13 mouse cellular contexts compared by ENCODE assay signal in genomic region chr1:179302446-179303230, GRCm38 (mm10).
DNase-seq lines count a peak whose midpoint lies in the region; ATAC-seq and TF ChIP-seq lines count a peak whose summit lies in the region.
"Had no signal": no experiment of that assay in that cellular context is flagged by ENCODE, and none has a peak within 500 bp of the region (broad histone marks: within the 10 kb centered on the region; RNA-seq: fewer than 3 reads in every experiment).

No protein-coding gene starts in this region.

- H3K4me2 ChIP-seq in kidney, postnatal 0 days (ENCODE audit: low read length) = no peak overlapping the region
- H3K4me2 ChIP-seq: lung, embryonic 15.5 days had no signal

- WGBS in kidney, postnatal 0 days = 91% methylated on average over 13 of the region's 13 CpGs

- H3K27ac ChIP-seq in kidney, postnatal 0 days = no peak overlapping the region
- H3K27ac ChIP-seq: lung, embryonic 15.5 days; midbrain, embryonic 10.5 days had no signal

- no peak for ATAC-seq in kidney, postnatal 0 days (replicated peaks; ENCODE audit: low FRiP score, low read depth)
- no peak for ATAC-seq in granulocyte monocyte progenitor cell, adult 5-6 weeks (replicated peaks; ENCODE audit: poor library complexity, severe bottlenecking)
- ATAC-seq: intestine, embryonic 16.5 days had no signal

- TF ChIP-seq CTCF in kidney, postnatal 0 days (IDR thresholded peaks at IDR 0.05; ENCODE audit: low read depth) = peak; percentile 41; the same call in 1 of the 2 replicates

- no peak for DNase-seq in kidney, postnatal 0 days (ENCODE audit: low spot score)
- DNase-seq in kidney, adult 8-10 months = no peak
- DNase-seq in 3T3-L1 (ENCODE audit: low read depth, low spot score) = peak; percentile 13
- peak; percentile 19 to 20 for DNase-seq in B cell, adult 2 months
- peak; percentile 5 for DNase-seq in c-Kit-positive CD71-positive TER-119-positive erythroid progenitor cells, embryonic 14.5 days (ENCODE audit: low spot score)
- DNase-seq in ovary, postnatal 10 days (ENCODE audit: low spot score) = no peak
- DNase-seq: adrenal gland, postnatal 36 days; cerebellum, adult 9-11 months; left cerebral cortex, postnatal 4 days had no signal

- no peaks in the 10 kb centered on the region for H3K4me1 ChIP-seq in kidney, postnatal 0 days (replicated peaks; ENCODE audit: insufficient read depth, low read length)
- H3K4me1 ChIP-seq: lung, embryonic 15.5 days; midbrain, embryonic 10.5 days had no signal

- H3K9me3 ChIP-seq in kidney, postnatal 0 days (replicated peaks; ENCODE audit: low read length) = no peaks in the 10 kb centered on the region
- H3K9me3 ChIP-seq: lung, embryonic 15.5 days; midbrain, embryonic 10.5 days had no signal

- no peaks in the 10 kb centered on the region for H3K36me3 ChIP-seq in kidney, postnatal 0 days (ENCODE audit: insufficient read depth, low read length)
- H3K36me3 ChIP-seq: lung, embryonic 15.5 days; midbrain, embryonic 10.5 days had no signal

- no peak overlapping the region for H3K9ac ChIP-seq in kidney, postnatal 0 days (ENCODE audit: low read depth, low read length)
- H3K9ac ChIP-seq: lung, embryonic 15.5 days had no signal

- H3K4me3 ChIP-seq in kidney, postnatal 0 days (replicated peaks; ENCODE audit: low read depth, low read length) = no peak overlapping the region
- H3K4me3 ChIP-seq: lung, embryonic 15.5 days; midbrain, embryonic 10.5 days had no signal

- H3K27me3 ChIP-seq in kidney, postnatal 0 days (ENCODE audit: insufficient read depth, low read length) = no peaks in the 10 kb centered on the region
- H3K27me3 ChIP-seq: lung, embryonic 15.5 days had no signal

Comparison
In these comparisons a context has a peak if more than half of its experiments do, and no peak if none do; other contexts are left out.
1. DNase-seq: peak in 3T3-L1 (single experiment), B cell, adult 2 months (2 of 2) and c-Kit-positive CD71-positive TER-119-positive erythroid progenitor cells, embryonic 14.5 days (single experiment); none in kidney, postnatal 0 days (single experiment), kidney, adult 8-10 months (0 of 2) and ovary, postnatal 10 days (single experiment).